In genomic region chr4:129795151-129795860, GRCm38 (mm10) we compare ENCODE assay signal across 8 mouse cellular contexts. TPM values are rescaled to one million over a fixed set of nuclear protein-coding genes. Genes with fewer than 3 reads are reported as not detected.
DNase-seq lines count a peak whose midpoint lies in the region; ATAC-seq and TF ChIP-seq lines count a peak whose summit lies in the region.

No protein-coding gene starts in this region.

- peak overlapping the region; percentile 84 for H3K27ac ChIP-seq in brown adipose tissue, adult 24 weeks (replicated peaks; ENCODE audit: low read depth, low read length)
- peak overlapping the region; percentile 95 for H3K27ac ChIP-seq in intestine, embryonic 15.5 days

- DNase-seq in gastrocnemius, postnatal 4 days (ENCODE audit: low spot score in 2 of 2) = peak; percentile 28 to 50
- DNase-seq in lung, adult 2 months = peak; percentile 81
- peak; percentile 42 for DNase-seq in ovary, postnatal 14 days (ENCODE audit: low spot score)
- DNase-seq in layer of hippocampus, postnatal 36 days = no peak
- no peak for DNase-seq in cerebellum, adult 9-11 months

- no peak for TF ChIP-seq CTCF in E14TG2a.4 (conservative IDR thresholded peaks at IDR 0.05; ENCODE audit: low read length)
- no peak for TF ChIP-seq CTCF in lung, adult 2 months (IDR thresholded peaks at IDR 0.05; ENCODE audit: insufficient read depth, low read length)

- no peaks in the 10 kb centered on the region; the same call in 1 of the 2 replicates for H3K27me3 ChIP-seq in E14TG2a.4 (ENCODE audit: insufficient read depth, low read length)
- H3K27me3 ChIP-seq in intestine, embryonic 15.5 days (replicated peaks) = no peaks in the 10 kb centered on the region

- peak overlapping the region; percentile 43 for H3K9ac ChIP-seq in intestine, embryonic 15.5 days

- peak overlapping the region; percentile 72 for H3K4me3 ChIP-seq in E14TG2a.4 (replicated peaks; ENCODE audit: low read length)
- H3K4me3 ChIP-seq in brown adipose tissue, adult 24 weeks (ENCODE audit: insufficient read depth, low read depth, low read length) = peak overlapping the region; percentile 39
- H3K4me3 ChIP-seq in intestine, embryonic 15.5 days (replicated peaks) = peak overlapping the region; percentile 17
- H3K4me3 ChIP-seq in lung, adult 2 months (replicated peaks; ENCODE audit: extremely low read depth, low read depth, low read length) = peak overlapping the region; percentile 44

- H3K36me3 ChIP-seq in E14TG2a.4 (ENCODE audit: insufficient read depth, low read length) = no peaks in the 10 kb centered on the region
- no peaks in the 10 kb centered on the region for H3K36me3 ChIP-seq in intestine, embryonic 15.5 days

- H3K4me1 ChIP-seq in E14TG2a.4 (replicated peaks; ENCODE audit: low read depth, low read length) = peaks cover 65% of the 10 kb centered on the region
- H3K4me1 ChIP-seq in brown adipose tissue, adult 24 weeks (ENCODE audit: control insufficient read depth, insufficient read depth, insufficient read length, low read length) = peaks cover 14% of the 10 kb centered on the region
- peaks cover 27% of the 10 kb centered on the region for H3K4me1 ChIP-seq in intestine, embryonic 15.5 days (replicated peaks)
- peaks cover 13% of the 10 kb centered on the region; the same call in 1 of the 2 replicates for H3K4me1 ChIP-seq in lung, adult 2 months (ENCODE audit: control insufficient read depth, insufficient read depth, low read length)

- ATAC-seq in intestine, embryonic 15.5 days = peak; percentile 84

- WGBS in intestine, embryonic 15.5 days = 10% methylated on average over 17 of the region's 17 CpGs
- WGBS in lung, adult 2 months = 12% methylated on average over 17 of the region's 17 CpGs

- H3K9me3 ChIP-seq in E14TG2a.4 (ENCODE audit: low read length) = no peaks in the 10 kb centered on the region
- no peaks in the 10 kb centered on the region for H3K9me3 ChIP-seq in intestine, embryonic 15.5 days

- peak overlapping the region; percentile 53 for H3K4me2 ChIP-seq in intestine, embryonic 15.5 days (replicated peaks)

- TF ChIP-seq POLR2A in lung, adult 2 months (IDR thresholded peaks at IDR 0.05; ENCODE audit: borderline replicate concordance, extremely low read depth, low read depth, low read length) = peak; percentile 81; the same call in 1 of the 2 replicates

RNA-seq across cellular contexts. Expression of gene Ptp4a2, which starts 15.7 kb away (rescaled TPM):
- 156 and 232 TPM in 2 replicates for polyA plus RNA-seq in brown adipose tissue, adult 24 weeks (2012; ENCODE audit: insufficient read depth, insufficient read length, missing spikeins)
- total RNA-seq in gastrocnemius, postnatal 4 days (2021) = 100 to 1,000 TPM; 406 to 430 TPM
- polyA plus RNA-seq in intestine, embryonic 15.5 days (2015; fragmentation: Nextera tagmentation; extraction: Ambion mirVana) = 307 and 411 TPM in 2 replicates
- polyA plus RNA-seq in lung, adult 2 months (2012; rRNA removed) = 40.3 and 50.2 TPM in 2 replicates
- total RNA-seq in layer of hippocampus, postnatal 36 days (2021) = 100 to 1,000 TPM; 139 to 141 TPM

RNA-seq across cellular contexts. Expression of gene Khdrbs1, which starts 53.2 kb away (rescaled TPM):
- polyA plus RNA-seq in brown adipose tissue, adult 24 weeks (2012; ENCODE audit: insufficient read depth, insufficient read length, missing spikeins) = 16.9 and 23.4 TPM in 2 replicates
- 10 to 100 TPM; 75.8 to 77.4 TPM for total RNA-seq in gastrocnemius, postnatal 4 days (2021)
- polyA plus RNA-seq in intestine, embryonic 15.5 days (2015; fragmentation: Nextera tagmentation; extraction: Ambion mirVana) = 83.6 and 95.9 TPM in 2 replicates
- 34.8 and 44.5 TPM in 2 replicates for polyA plus RNA-seq in lung, adult 2 months (2012; rRNA removed)
- 10 to 100 TPM; 88.4 to 90.0 TPM for total RNA-seq in layer of hippocampus, postnatal 36 days (2021)

Comparison
In these comparisons a context has a peak if more than half of its experiments do, and no peak if none do; other contexts are left out.
1. H3K4me3 ChIP-seq: peak in every context shown above with its lines; median percentile 72 in E14TG2a.4; 44 in lung, adult 2 months; 39 in brown adipose tissue, adult 24 weeks; 17 in intestine, embryonic 15.5 days.
2. DNase-seq: peak in gastrocnemius, postnatal 4 days (2 of 2), lung, adult 2 months (single experiment) and ovary, postnatal 14 days (single experiment); none in layer of hippocampus, postnatal 36 days (0 of 2) and cerebellum, adult 9-11 months (single experiment).